Mouse (Mus musculus) kidney, embryonic 15.5 days (tissue): ENCODE results near the gene Gm45618. TPM values are rescaled to one million over a fixed set of nuclear protein-coding genes. Genes with fewer than 3 reads are reported as not detected.

Experiments used
- ATAC-seq: fragments of 200-750 bp; cut with Nextera tagmentation; replicated peaks from 2 replicates; pipeline ENCODE4 v1.8.0; 2017; ENCODE audit warnings: moderate TSS enrichment; ENCODE audit not compliant: low FRiP score
- H3K27ac ChIP-seq: fragments of 300-500 bp; sonication (generic); 2 replicates; pipeline ENCODE4 v1.5.1; 2015; ENCODE audit warnings: mild to moderate bottlenecking, inconsistent platforms
- H3K27me3 ChIP-seq: fragments of 300-500 bp; sonication (generic); 2 replicates; pipeline ENCODE4 v1.6.1; 2015; ENCODE audit warnings: inconsistent platforms
- H3K36me3 ChIP-seq: fragments of 300-500 bp; sonication (generic); 2 replicates; pipeline ENCODE4 v1.6.1; 2015; ENCODE audit warnings: inconsistent platforms
- H3K4me1 ChIP-seq: fragments of 300-500 bp; sonication (generic); 2 replicates; pipeline ENCODE4 v1.6.1; 2015; ENCODE audit warnings: inconsistent platforms
- H3K4me2 ChIP-seq: fragments of 300-500 bp; sonication (generic); 2 replicates; pipeline ENCODE4 v1.6.1; 2015; ENCODE audit warnings: moderate library complexity, mild to moderate bottlenecking, inconsistent platforms
- H3K4me3 ChIP-seq: fragments of 300-500 bp; sonication (generic); replicated peaks from 2 replicates; pipeline ENCODE4 v1.5.1; 2015; ENCODE audit warnings: mild to moderate bottlenecking, inconsistent platforms
- H3K9ac ChIP-seq: fragments of 300-500 bp; sonication (generic); 2 replicates; pipeline ENCODE4 v1.6.1; 2015; ENCODE audit warnings: mild to moderate bottlenecking, inconsistent platforms
- H3K9me3 ChIP-seq: fragments of 300-500 bp; sonication (generic); replicated peaks from 2 replicates; pipeline ENCODE4 v1.6.1; 2016; ENCODE audit warnings: inconsistent platforms
- WGBS: fragments of 180-500 bp; shearing (Covaris S2); methylation state at CpG from one replicate; pipeline ENCODE4 v1.1.7; 2015; ENCODE audit warnings: mixed read lengths; 5-methylcytosine and 5-hydroxymethylcytosine counted together
- polyA plus RNA-seq: library from polyadenylated mRNA; unstranded; fragments of >200 nt; fragmentation: Nextera tagmentation; extraction: Ambion mirVana; gene quantifications from 2 replicates; pipeline ENCODE4 v1.2.1, GENCODE M21; 2015

The Gm45618 gene
- polyA plus RNA-seq, 1 experiment from 2014 or later = not detected

DNA sequence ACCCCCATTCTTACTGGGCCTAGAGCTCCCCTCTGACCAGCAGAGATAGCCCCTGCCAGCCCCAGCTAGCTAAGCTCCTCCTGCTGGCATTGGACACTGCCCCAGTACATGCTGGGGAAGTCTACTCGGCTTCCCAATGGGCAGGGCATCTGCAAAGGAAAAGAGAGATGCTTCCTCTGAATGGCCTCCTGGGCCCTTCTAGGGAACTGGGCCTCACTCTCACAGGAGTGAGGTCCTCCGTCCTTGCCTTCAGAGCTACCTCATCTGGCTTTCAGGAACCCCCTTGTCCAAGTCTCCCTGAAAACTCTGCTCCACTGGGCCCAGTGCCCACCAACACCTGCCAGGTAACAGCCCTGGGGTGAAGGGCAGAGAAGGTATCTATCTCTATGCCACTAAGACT, 39.7 kb downstream of the Gm45618 start:
- peaks cover 68% of the 10 kb centered on the region for H3K27me3 ChIP-seq
- H3K9me3 ChIP-seq = no peaks in the 10 kb centered on the region
- no peak for ATAC-seq
- H3K4me2 ChIP-seq = no peak overlapping the region
- 66% methylated on average over 2 of the region's 2 CpGs for WGBS
- no peak overlapping the region for H3K9ac ChIP-seq
- H3K4me1 ChIP-seq = peaks cover 17% of the 10 kb centered on the region
- no peaks in the 10 kb centered on the region for H3K36me3 ChIP-seq
- H3K4me3 ChIP-seq = no peak overlapping the region
- H3K27ac ChIP-seq = no peak overlapping the region

GRCm38 (mm10) chr7:142079365-142079764, 41.2 kb downstream of the Gm45618 start:
- no peaks in the 10 kb centered on the region for H3K9me3 ChIP-seq
- H3K36me3 ChIP-seq = no peaks in the 10 kb centered on the region
- WGBS = 52% methylated on average over 5 of the region's 5 CpGs
- peaks cover 15% of the 10 kb centered on the region for H3K4me1 ChIP-seq
- H3K4me3 ChIP-seq = no peak overlapping the region
- no peak overlapping the region for H3K4me2 ChIP-seq
- peaks cover 62% of the 10 kb centered on the region for H3K27me3 ChIP-seq
- no peak overlapping the region for H3K9ac ChIP-seq
- no peak overlapping the region for H3K27ac ChIP-seq
- ATAC-seq = peak; percentile 33; the same call in 1 of the 2 replicates

GRCm38 (mm10) chr7:142077138-142077537, 43.4 kb downstream of the Gm45618 start:
- no peaks in the 10 kb centered on the region for H3K36me3 ChIP-seq
- 53% methylated on average over 3 of the region's 3 CpGs for WGBS

GRCm38 (mm10) chr7:142074146-142074886, 46.2 kb downstream of the Gm45618 start:
- no peaks in the 10 kb centered on the region for H3K36me3 ChIP-seq
- peaks cover 38% of the 10 kb centered on the region for H3K27me3 ChIP-seq
- peaks cover 6% of the 10 kb centered on the region for H3K4me1 ChIP-seq
- no peak overlapping the region for H3K4me2 ChIP-seq
- no peak overlapping the region for H3K9ac ChIP-seq
- ATAC-seq = no peak
- no peaks in the 10 kb centered on the region for H3K9me3 ChIP-seq
- no peak overlapping the region for H3K4me3 ChIP-seq
- H3K27ac ChIP-seq = no peak overlapping the region
- whole genome bisulfite sequencing = 76% methylated on average over 8 of the region's 8 CpGs

More at GRCm38 (mm10) chr7:142077138-142077537, 43.4 kb downstream of the Gm45618 start:
- no peak overlapping the region for H3K9ac ChIP-seq
- no peaks in the 10 kb centered on the region for H3K9me3 ChIP-seq
- peaks cover 45% of the 10 kb centered on the region for H3K27me3 ChIP-seq
- peaks cover 7% of the 10 kb centered on the region for H3K4me1 ChIP-seq
- ATAC-seq = no peak
- H3K4me2 ChIP-seq = no peak overlapping the region
- H3K27ac ChIP-seq = no peak overlapping the region
- H3K4me3 ChIP-seq = no peak overlapping the region

DNA sequence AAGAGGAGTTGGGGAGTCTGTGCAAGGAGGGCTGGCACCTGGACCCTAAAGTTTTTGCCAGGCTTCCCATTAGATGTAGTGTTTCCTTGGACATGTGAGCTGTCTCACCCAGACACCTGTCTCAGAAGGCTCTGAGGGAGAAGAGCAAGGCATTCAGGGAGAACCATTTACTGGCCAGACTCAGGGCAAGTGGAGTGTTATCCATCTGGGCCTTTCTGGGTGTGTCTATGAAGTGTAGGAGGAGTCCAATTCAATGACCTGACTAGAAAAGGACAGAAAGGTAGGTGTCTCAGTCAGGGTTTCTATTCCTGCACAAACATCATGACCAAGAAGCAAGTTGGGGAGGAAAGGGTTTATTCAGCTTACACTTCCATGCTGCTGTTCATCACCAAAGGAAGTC, 48.8 kb downstream of the Gm45618 start:
- Histone ChIP-seq H3K36me3 (no peaks in the 10 kb centered on the region), H3K9me3 (no peaks in the 10 kb centered on the region), H3K4me1 (peaks cover 6% of the 10 kb centered on the region), H3K4me3 (no peak overlapping the region), H3K9ac (no peak overlapping the region), H3K4me2 (no peak overlapping the region), H3K27ac (no peak overlapping the region), H3K27me3 (peaks cover 37% of the 10 kb centered on the region)
- no peak for ATAC-seq

- Histone ChIP-seq H3K4me2 (peak overlapping the region; percentile 48), H3K36me3 (no peaks in the 10 kb centered on the region), H3K4me3 (0 out of 2 replicates have a peak overlapping the region, but pooled peaks have one; percentile 11), H3K9me3 (no peaks in the 10 kb centered on the region), H3K4me1 (peaks cover 6% of the 10 kb centered on the region), H3K27ac (no peak overlapping the region), H3K27me3 (peaks cover 40% of the 10 kb centered on the region), H3K9ac (no peak overlapping the region)
- peak; percentile 22; the same call in 1 of the 2 replicates for ATAC-seq
- 12% methylated on average over 10 of the region's 10 CpGs for WGBS
Observed at GRCm38 (mm10) chr7:142071212-142071578, 49.3 kb downstream of the Gm45618 start.

DNA sequence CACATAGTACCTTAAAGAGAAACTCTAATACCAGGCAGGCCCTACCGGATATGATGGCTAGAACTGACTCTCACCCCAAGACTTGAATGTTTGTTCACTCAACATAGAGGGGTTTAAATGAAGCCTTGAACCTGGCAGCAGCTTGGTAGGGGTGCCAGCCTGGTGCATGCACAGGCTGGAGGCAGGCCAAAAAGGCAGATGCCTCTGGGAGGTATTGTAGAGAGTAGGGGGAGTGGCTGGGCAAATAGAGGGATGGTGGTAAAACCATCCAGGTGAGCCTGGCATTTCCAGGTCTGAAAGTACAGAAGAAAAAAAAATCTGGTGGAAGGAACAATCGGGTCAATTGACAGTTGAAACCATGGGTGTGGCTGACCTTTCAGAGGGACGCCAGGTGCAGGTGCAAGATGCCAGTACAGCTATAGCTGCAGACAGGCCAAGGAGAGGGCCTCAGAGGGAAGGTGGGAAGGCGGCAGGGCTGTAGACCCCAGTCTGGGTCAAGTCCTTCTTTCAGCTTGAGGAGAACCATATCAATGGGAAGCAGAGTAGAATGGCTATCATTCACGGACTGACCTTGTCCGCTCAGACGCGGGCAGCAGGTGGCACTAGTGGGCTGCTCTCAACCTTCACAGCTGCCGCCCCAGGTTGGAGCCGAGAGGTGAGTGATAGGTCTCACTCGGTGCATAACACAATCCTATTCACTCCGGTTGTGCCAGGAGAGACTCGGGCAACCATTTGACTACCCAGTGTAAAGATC, 49.9 kb downstream of the Gm45618 start:
- Histone ChIP-seq H3K4me3 (0 out of 2 replicates have a peak overlapping the region, but pooled peaks have one; percentile 11), H3K9me3 (no peaks in the 10 kb centered on the region), H3K27ac (no peak overlapping the region), H3K36me3 (no peaks in the 10 kb centered on the region), H3K4me1 (peaks cover 6% of the 10 kb centered on the region), H3K4me2 (peak overlapping the region; percentile 48), H3K9ac (no peak overlapping the region), H3K27me3 (peaks cover 45% of the 10 kb centered on the region)
- WGBS = 15% methylated on average over 13 of the region's 13 CpGs
- ATAC-seq = peak; percentile 78

Other genes with a start within 250 kb of the Gm45618 start
- gene Tollip, start 202.2 kb downstream of the Gm45618 start, polyA plus RNA-seq = 41.3 and 45.6 TPM in 2 replicates
- 0.74 and 0.86 TPM in 2 replicates for gene Brsk2, start 171.0 kb downstream of the Gm45618 start, polyA plus RNA-seq
- gene Mob2, start 59.7 kb downstream of the Gm45618 start, polyA plus RNA-seq = 62.3 and 66.9 TPM in 2 replicates
- gene Dusp8, start 24.9 kb downstream of the Gm45618 start, polyA plus RNA-seq = 2.6 and 2.9 TPM in 2 replicates
- gene Gm39115, start 15.3 kb upstream of the Gm45618 start, polyA plus RNA-seq = not detected in 2 replicates
- not detected in 2 replicates for gene Gm45337, start 23.9 kb upstream of the Gm45618 start, polyA plus RNA-seq
- not detected in 2 replicates for gene Gm29735, start 36.4 kb upstream of the Gm45618 start, polyA plus RNA-seq
- not detected in 2 replicates for gene Gm4553, start 45.0 kb upstream of the Gm45618 start, polyA plus RNA-seq
- gene Krtap5-2, start 55.3 kb upstream of the Gm45618 start, polyA plus RNA-seq = not detected in 2 replicates
- not detected in 2 replicates for gene Gm10153, start 69.7 kb upstream of the Gm45618 start, polyA plus RNA-seq
- gene Krtap5-3, start 80.6 kb upstream of the Gm45618 start, polyA plus RNA-seq = not detected in 2 replicates
- not detected in 2 replicates for gene Gm7579, start 91.1 kb upstream of the Gm45618 start, polyA plus RNA-seq
- gene Krtap5-5, start 109.2 kb upstream of the Gm45618 start, polyA plus RNA-seq = not detected in 2 replicates
- not detected in 2 replicates for gene Gm40460, start 120.3 kb upstream of the Gm45618 start, polyA plus RNA-seq
- not detected in 2 replicates for gene Gm2431, start 137.6 kb upstream of the Gm45618 start, polyA plus RNA-seq
- gene Gm4559, start 153.6 kb upstream of the Gm45618 start, polyA plus RNA-seq = not detected in 2 replicates
- gene Krtap5-1, start 176.4 kb upstream of the Gm45618 start, polyA plus RNA-seq = not detected in 2 replicates
- not detected in 2 replicates for gene Krtap5-4, start 182.8 kb upstream of the Gm45618 start, polyA plus RNA-seq